Mouse (Mus musculus) lung, postnatal 0 days (tissue): Measurements from ENCODE around the gene Lrpap1.

Experiments used
- CTCF ChIP-seq: IDR thresholded peaks from 2 replicates; pipeline ENCODE4 v1.5.1; 2016; ENCODE audit warnings: antibody characterized with exemption, mild to moderate bottlenecking
- EP300 ChIP-seq: IDR thresholded peaks from 2 replicates; pipeline ENCODE4 v1.6.1; 2016; ENCODE audit warnings: antibody characterized with exemption, mild to moderate bottlenecking, control low read depth

DNA sequence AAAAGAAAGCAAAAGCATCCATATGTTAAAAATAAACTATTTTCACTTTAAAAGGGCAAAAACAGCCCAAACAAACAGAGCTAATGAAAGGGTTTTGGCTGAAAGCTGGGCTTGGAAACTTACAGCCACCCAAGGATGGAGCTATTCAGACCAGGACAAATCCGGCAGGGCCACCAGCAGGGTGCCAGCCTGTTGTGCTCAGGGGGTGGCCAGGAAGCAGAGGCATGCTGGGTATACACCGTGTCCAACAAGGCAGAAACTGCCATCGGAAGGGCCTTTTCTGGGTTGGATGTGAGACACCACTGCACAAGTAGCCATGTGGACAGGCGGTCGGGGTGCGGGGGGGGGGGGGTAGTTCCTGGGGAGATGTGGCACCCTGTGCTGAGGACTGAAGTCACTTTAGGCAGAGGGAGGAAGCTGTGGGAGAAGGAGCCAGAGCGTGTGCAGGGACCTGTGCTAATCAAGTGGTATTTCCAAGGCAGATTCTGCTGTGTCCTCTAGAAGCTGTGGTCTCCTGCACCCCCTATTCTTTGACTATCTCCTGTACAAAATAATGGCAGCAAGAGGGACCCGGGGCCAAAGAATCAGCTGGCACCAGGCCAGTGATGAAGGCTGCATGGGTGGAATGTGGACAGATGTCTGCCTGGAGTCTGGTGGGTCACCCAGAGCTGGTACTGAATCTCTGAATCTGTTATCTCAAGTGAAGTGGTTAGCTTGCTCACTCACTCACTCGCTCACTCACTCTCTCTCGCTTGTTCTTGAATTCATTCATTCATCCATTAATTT lies 38.1 kb upstream of the Lrpap1 start:
- TF ChIP-seq CTCF: no peak
- no peak for TF ChIP-seq EP300
